Mouse (Mus musculus) small intestine, adult 2 months (tissue): ENCODE measurements around the gene Tbc1d14. TPM values are rescaled to one million over a fixed set of nuclear protein-coding genes. Genes with fewer than 3 reads are reported as not detected.

ENCODE experiments used
- H3K27ac ChIP-seq: fragments of 200-500 bp; 2 replicates; pipeline ENCODE4 v1.5.1; 2012; ENCODE audit warnings: low read depth, low read length, control low read depth, inconsistent platforms; ENCODE audit not compliant: insufficient read depth
- H3K27me3 ChIP-seq: fragments of 200-500 bp; 2 replicates; pipeline ENCODE4 v1.6.1; 2012; ENCODE audit warnings: mild to moderate bottlenecking, moderate library complexity, low read length, inconsistent platforms; ENCODE audit not compliant: control insufficient read depth, insufficient read depth
- H3K36me3 ChIP-seq: fragments of 200-500 bp; 2 replicates; pipeline ENCODE4 v1.6.1; 2012; ENCODE audit warnings: mild to moderate bottlenecking, low read length, control low read depth, inconsistent platforms; ENCODE audit not compliant: control insufficient read depth, insufficient read depth
- H3K4me1 ChIP-seq: fragments of 200-500 bp; 2 replicates; pipeline ENCODE4 v1.6.1; 2012; ENCODE audit warnings: low read length, inconsistent platforms, mixed read lengths; ENCODE audit not compliant: control insufficient read depth, insufficient read depth, insufficient read length
- H3K4me3 ChIP-seq: fragments of 200-500 bp; 2 replicates; pipeline ENCODE4 v1.5.1; 2012; ENCODE audit warnings: low read depth, mild to moderate bottlenecking, control low read depth, inconsistent platforms, low read length, moderate library complexity
- CTCF ChIP-seq: fragments of 200-500 bp; IDR thresholded peaks from 2 replicates; pipeline ENCODE4 v1.5.1; 2012; ENCODE audit warnings: low read depth, mild to moderate bottlenecking, control low read depth, inconsistent platforms, low read length, moderate library complexity, mixed read lengths; ENCODE audit not compliant: insufficient replicate concordance, insufficient read length; ENCODE audit errors: extremely low read depth
- POLR2A ChIP-seq: fragments of 200-500 bp; IDR thresholded peaks from 2 replicates; pipeline ENCODE4 v1.6.1; 2012; ENCODE audit warnings: low read depth, mild to moderate bottlenecking, control low read depth, inconsistent platforms, low read length, moderate library complexity
- WGBS: fragments of 180-500 bp; shearing (Covaris S2); methylation state at CpG from one replicate; pipeline ENCODE4 v1.1.7; 2018; 5-methylcytosine and 5-hydroxymethylcytosine counted together
- polyA plus RNA-seq: library from polyadenylated mRNA; depleted of rRNA; stranded (reverse); fragments of >200 nt; gene quantifications from 2 replicates; pipeline ENCODE4 v1.2.3, GENCODE M21; 2012

The Tbc1d14 gene
- polyA plus RNA-seq, 1 experiment = 21.7 TPM

- Histone ChIP-seq H3K36me3 (peaks cover 9% of the 10 kb centered on the region), H3K27ac (peak within 1 kb of the TSS; percentile 49; the same call in 1 of the 2 replicates), H3K4me1 (peaks cover 6% of the 10 kb centered on the region; the same call in 1 of the 2 replicates), H3K4me3 (peak within 1 kb of the TSS; percentile 85), H3K27me3 (no peaks in the 10 kb centered on the region)
- 1% methylated on average over 66 of the region's 68 CpGs for WGBS
- TF ChIP-seq POLR2A (peak; percentile 63), CTCF (no peak)
Observed at GRCm38 (mm10) chr5:36464709-36465661, 128.1 kb downstream of the Tbc1d14 start, which contains the start of gene Grpel1. Grpel1 (plus strand) TSS chr5:36464998.

DNA sequence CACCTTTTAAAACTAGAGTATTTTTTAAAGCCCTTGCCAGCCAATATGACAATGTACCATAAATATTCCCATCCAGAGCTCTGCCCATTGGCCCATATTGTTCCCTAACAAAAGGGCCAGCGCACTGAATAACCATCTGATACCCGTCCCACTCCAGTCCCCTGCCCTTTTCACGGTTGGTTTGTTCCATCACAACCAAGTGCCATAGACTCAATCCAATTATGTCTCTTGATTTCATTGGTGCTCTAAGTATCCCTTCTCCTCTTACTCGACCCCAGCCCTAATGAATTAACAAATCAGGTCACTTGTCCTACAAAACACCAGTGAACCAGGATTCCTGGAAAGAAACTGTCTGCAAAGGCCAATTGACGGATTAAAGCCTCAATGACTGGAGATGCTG, 129.7 kb downstream of the Tbc1d14 start:
- Histone ChIP-seq H3K36me3 (0 out of 2 replicates have a peak, but pooled peaks cover under 1% of the 10 kb centered on the region), H3K27ac (no peak overlapping the region), H3K4me3 (no peak overlapping the region), H3K4me1 (peaks cover 6% of the 10 kb centered on the region; the same call in 1 of the 2 replicates), H3K27me3 (no peaks in the 10 kb centered on the region)
- TF ChIP-seq CTCF (no peak), POLR2A (no peak)
- 75% methylated on average over 5 of the region's 5 CpGs for WGBS

- WGBS = 18% methylated on average over 7 of the region's 7 CpGs
- H3K36me3 ChIP-seq = no peaks in the 10 kb centered on the region
- TF ChIP-seq POLR2A = no peak
- TF ChIP-seq CTCF = peak; percentile 97
- no peak overlapping the region for H3K4me3 ChIP-seq
- no peaks in the 10 kb centered on the region for H3K27me3 ChIP-seq
- H3K4me1 ChIP-seq = peaks cover 6% of the 10 kb centered on the region; the same call in 1 of the 2 replicates
- no peak overlapping the region for H3K27ac ChIP-seq
Observed at GRCm38 (mm10) chr5:36462810-36463209, 130.3 kb downstream of the Tbc1d14 start.

- TF ChIP-seq CTCF = no peak
- no peak for TF ChIP-seq POLR2A
- Histone ChIP-seq H3K27ac (no peak overlapping the region), H3K27me3 (no peaks in the 10 kb centered on the region), H3K36me3 (no peaks in the 10 kb centered on the region), H3K4me3 (no peak overlapping the region), H3K4me1 (peaks cover 6% of the 10 kb centered on the region; the same call in 1 of the 2 replicates)
- WGBS = 72% methylated on average over 2 of the region's 2 CpGs
Observed at GRCm38 (mm10) chr5:36461231-36461630, 131.8 kb downstream of the Tbc1d14 start.

DNA sequence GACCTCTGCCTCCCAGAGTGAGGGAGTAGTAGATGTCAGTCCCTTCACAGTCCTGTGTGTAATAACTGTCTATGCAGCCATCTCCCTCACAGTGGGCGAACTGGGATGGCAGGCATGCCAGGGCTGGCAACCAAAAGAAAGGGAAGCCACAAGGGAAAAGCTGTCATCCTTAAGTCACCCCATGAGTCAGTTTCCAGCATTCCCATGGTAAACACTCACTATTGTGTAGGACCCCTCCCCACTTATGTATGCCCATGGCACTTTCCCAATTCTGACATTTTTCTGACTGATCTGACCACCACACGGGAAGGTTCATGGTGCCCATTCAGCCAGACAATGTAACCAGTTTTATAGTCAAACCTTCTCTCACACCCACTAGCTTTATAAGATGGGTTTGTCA, 132.4 kb downstream of the Tbc1d14 start:
- Histone ChIP-seq H3K27ac (no peak overlapping the region), H3K27me3 (no peaks in the 10 kb centered on the region), H3K4me3 (no peak overlapping the region), H3K36me3 (no peaks in the 10 kb centered on the region), H3K4me1 (peaks cover 2% of the 10 kb centered on the region; the same call in 1 of the 2 replicates)
- 82% methylated on average over 2 of the region's 2 CpGs for WGBS
- TF ChIP-seq POLR2A = no peak
- no peak for TF ChIP-seq CTCF

GRCm38 (mm10) chr5:36458926-36459325, 134.2 kb downstream of the Tbc1d14 start:
- Histone ChIP-seq H3K36me3 (no peaks in the 10 kb centered on the region), H3K27ac (no peak overlapping the region), H3K27me3 (no peaks in the 10 kb centered on the region), H3K4me3 (no peak overlapping the region), H3K4me1 (no peaks in the 10 kb centered on the region; the same call in 1 of the 2 replicates)
- TF ChIP-seq POLR2A (no peak), CTCF (peak; percentile 70; the same call in 1 of the 2 replicates)
- WGBS = 8% methylated on average over 4 of the region's 4 CpGs

DNA sequence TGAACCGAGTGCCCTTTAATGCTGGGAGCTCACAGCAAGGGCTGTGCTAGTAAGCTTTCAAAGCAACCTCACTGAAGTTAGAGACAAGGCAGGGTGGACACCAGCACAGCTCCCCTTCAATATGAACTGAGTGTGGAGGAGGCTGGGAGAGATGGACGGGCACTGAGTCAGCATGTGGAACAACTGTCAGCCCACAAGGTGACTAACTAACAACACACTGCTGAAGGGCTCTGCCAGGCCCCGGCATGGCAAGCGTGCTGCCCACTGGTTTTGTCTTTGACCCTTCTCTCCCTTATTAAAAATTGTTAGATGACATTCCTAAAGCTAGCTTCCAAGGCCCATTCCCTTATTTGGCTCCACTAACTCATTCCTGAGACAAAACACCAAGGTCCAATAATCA, 135.4 kb downstream of the Tbc1d14 start:
- WGBS = 81% methylated on average over 4 of the region's 4 CpGs
- H3K27me3 ChIP-seq = no peaks in the 10 kb centered on the region
- no peaks in the 10 kb centered on the region; the same call in 1 of the 2 replicates for H3K4me1 ChIP-seq
- no peak overlapping the region for H3K4me3 ChIP-seq
- no peak overlapping the region for H3K27ac ChIP-seq
- TF ChIP-seq POLR2A = no peak
- no peak for TF ChIP-seq CTCF
- H3K36me3 ChIP-seq = no peaks in the 10 kb centered on the region
